Mouse (Mus musculus): ENCODE results near the gene Cdk5rap2. TPM values are rescaled to one million over a fixed set of nuclear protein-coding genes. Genes with fewer than 3 reads are reported as not detected.

The Cdk5rap2 gene
- polyA plus RNA-seq, 1 experiment from 2014 or later, result 14.8 TPM

DNA sequence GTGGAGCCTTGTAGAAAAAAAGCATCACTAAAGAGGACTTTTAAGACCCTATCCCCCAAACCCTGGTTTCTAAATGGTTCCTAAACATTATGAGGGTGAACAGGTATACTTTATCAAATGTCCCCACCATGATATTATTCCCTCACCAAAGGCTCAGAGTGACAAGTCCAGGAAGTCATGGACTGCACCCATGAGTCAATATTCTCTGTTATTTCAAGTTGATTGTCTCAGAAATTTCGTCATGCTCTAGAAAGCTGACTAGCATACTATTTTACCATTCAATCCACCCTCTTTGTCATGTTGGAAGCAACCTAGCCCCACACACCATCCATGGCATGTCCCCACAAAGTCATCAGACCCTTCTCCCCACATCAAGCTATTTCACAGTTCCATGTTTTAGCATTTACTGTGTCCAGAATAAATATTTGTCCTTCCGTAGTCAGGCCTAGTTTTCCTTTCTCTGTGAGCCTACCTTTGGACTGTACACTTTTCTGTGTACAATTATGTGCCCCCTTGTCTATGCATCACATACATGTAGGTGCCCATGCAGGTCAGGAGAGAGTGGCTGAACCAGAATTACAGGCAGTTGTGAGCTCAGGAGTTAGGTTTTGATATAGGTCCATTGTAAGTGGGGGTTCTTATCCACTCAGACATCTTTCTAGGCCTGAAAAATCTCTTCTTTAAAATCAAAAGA, 142.9 kb downstream of the Cdk5rap2 start:
- Histone ChIP-seq H3K27ac (ENCODE audit: low read depth, low read length) (no peak overlapping the region), H3K4me2 (no peak overlapping the region), H3K9ac (ENCODE audit: low read depth, low read length) (no peak overlapping the region), H3K27me3 (ENCODE audit: control insufficient read depth, insufficient read depth, low read length) (no peaks in the 10 kb centered on the region), H3K36me3 (ENCODE audit: control insufficient read depth, insufficient read depth, low read length) (peaks cover 5% of the 10 kb centered on the region; the same call in 1 of the 2 replicates), H3K9me3 (replicated peaks; ENCODE audit: control insufficient read depth, low read length) (no peaks in the 10 kb centered on the region), H3K4me3 (ENCODE audit: low read depth, low read length) (no peak overlapping the region), H3K4me1 (ENCODE audit: control insufficient read depth, insufficient read depth, low read length) (no peaks in the 10 kb centered on the region)
- 75% methylated on average over 2 of the region's 2 CpGs for WGBS (ENCODE audit: insufficient replicate concordance)
- no peak for ATAC-seq (replicated peaks; ENCODE audit: insufficient number of reproducible peaks, low FRiP score, low TSS enrichment)

DNA sequence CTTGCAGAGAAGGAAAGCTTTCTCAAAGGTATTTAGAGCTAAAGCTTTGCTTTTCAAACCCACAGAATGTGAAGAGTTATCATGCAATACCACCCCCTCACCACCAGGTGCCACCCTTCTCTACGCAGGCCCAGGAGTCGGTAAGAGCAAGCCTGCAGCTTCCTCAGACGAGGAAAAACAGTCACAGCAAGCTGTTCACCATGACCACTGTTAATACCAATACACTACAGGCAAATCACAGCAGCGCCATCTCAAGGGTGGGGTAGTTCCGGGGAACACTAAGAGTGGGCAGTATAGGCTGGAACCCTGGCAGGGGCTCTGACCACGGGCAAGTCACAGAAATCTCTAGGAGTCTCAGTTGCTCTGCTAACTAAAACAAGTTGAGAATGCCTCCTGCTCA, 145.0 kb downstream of the Cdk5rap2 start:
- H3K36me3 ChIP-seq (ENCODE audit: control insufficient read depth, insufficient read depth, low read length), result peaks cover 5% of the 10 kb centered on the region
- peaks cover 5% of the 10 kb centered on the region for H3K4me1 ChIP-seq (ENCODE audit: control insufficient read depth, insufficient read depth, low read length)
- no peak for ATAC-seq (replicated peaks; ENCODE audit: insufficient number of reproducible peaks, low FRiP score, low TSS enrichment)
- H3K9me3 ChIP-seq (replicated peaks; ENCODE audit: control insufficient read depth, low read length), result no peaks in the 10 kb centered on the region
- no peak overlapping the region for H3K4me3 ChIP-seq (ENCODE audit: low read depth, low read length)
- no peak overlapping the region for H3K9ac ChIP-seq (ENCODE audit: low read depth, low read length)
- WGBS (ENCODE audit: insufficient replicate concordance), result 66% methylated on average over 6 of the region's 6 CpGs
- no peaks in the 10 kb centered on the region for H3K27me3 ChIP-seq (ENCODE audit: control insufficient read depth, insufficient read depth, low read length)
- H3K4me2 ChIP-seq, result no peak overlapping the region
- no peak overlapping the region for H3K27ac ChIP-seq (ENCODE audit: low read depth, low read length)

DNA sequence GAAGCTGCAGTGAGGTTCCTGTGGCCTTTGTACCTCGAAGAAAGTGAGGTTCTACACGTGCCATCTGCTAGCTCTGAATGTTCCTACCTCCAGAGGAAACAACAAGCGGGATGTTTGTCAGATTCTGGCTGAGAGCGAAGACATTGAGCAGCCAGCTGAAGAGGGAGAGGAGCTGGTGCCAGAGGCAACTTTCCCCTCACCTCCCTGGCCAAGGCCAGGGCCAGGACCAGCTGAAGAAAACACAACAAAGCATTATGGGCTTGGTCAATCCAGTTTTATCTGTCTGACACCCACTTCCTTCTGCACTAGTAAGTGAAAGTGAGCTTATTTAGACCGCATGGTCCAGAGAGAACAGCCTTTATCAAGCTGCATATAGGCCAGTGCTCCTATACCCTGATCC, 147.4 kb downstream of the Cdk5rap2 start:
- no peaks in the 10 kb centered on the region for H3K9me3 ChIP-seq (replicated peaks; ENCODE audit: control insufficient read depth, low read length)
- H3K27ac ChIP-seq (ENCODE audit: low read depth, low read length), result no peak overlapping the region
- H3K4me1 ChIP-seq (ENCODE audit: control insufficient read depth, insufficient read depth, low read length), result peaks cover 5% of the 10 kb centered on the region
- peaks cover 5% of the 10 kb centered on the region for H3K36me3 ChIP-seq (ENCODE audit: control insufficient read depth, insufficient read depth, low read length)
- 81% methylated on average over 5 of the region's 5 CpGs for WGBS (ENCODE audit: insufficient replicate concordance)
- H3K9ac ChIP-seq (ENCODE audit: low read depth, low read length), result no peak overlapping the region
- ATAC-seq (replicated peaks; ENCODE audit: insufficient number of reproducible peaks, low FRiP score, low TSS enrichment), result no peak
- no peaks in the 10 kb centered on the region for H3K27me3 ChIP-seq (ENCODE audit: control insufficient read depth, insufficient read depth, low read length)
- no peak overlapping the region for H3K4me3 ChIP-seq (ENCODE audit: low read depth, low read length)
- no peak overlapping the region for H3K4me2 ChIP-seq

DNA sequence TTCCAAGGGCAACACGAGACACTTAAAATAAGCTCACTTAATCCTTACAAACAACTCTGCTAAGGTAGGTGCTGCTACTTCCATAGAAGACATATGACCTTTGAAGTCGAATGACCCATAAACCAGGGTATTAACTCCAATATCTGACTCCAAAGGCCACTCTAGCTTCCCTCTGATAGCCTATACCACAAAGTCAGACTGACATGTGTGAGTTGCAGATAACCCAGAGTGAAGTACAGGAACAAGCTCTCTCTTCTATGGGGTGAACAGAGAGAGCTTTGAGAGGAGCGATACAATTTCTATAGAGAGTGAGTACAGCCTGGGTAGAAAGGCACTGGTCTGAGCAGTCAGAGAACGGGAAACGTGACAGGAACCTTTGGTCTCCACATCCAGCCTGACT, 148.9 kb downstream of the Cdk5rap2 start:
- H3K9me3 ChIP-seq (replicated peaks; ENCODE audit: control insufficient read depth, low read length), result no peaks in the 10 kb centered on the region
- no peak overlapping the region for H3K4me3 ChIP-seq (ENCODE audit: low read depth, low read length)
- peaks cover 5% of the 10 kb centered on the region for H3K4me1 ChIP-seq (ENCODE audit: control insufficient read depth, insufficient read depth, low read length)
- no peaks in the 10 kb centered on the region for H3K27me3 ChIP-seq (ENCODE audit: control insufficient read depth, insufficient read depth, low read length)
- WGBS (ENCODE audit: insufficient replicate concordance), result 72% methylated on average over 5 of the region's 5 CpGs
- no peak overlapping the region for H3K4me2 ChIP-seq
- peaks cover 5% of the 10 kb centered on the region for H3K36me3 ChIP-seq (ENCODE audit: control insufficient read depth, insufficient read depth, low read length)
- ATAC-seq (replicated peaks; ENCODE audit: insufficient number of reproducible peaks, low FRiP score, low TSS enrichment), result 0 out of 2 replicates have a peak, but pooled peaks have one; percentile 35
- no peak overlapping the region for H3K27ac ChIP-seq (ENCODE audit: low read depth, low read length)
- H3K9ac ChIP-seq (ENCODE audit: low read depth, low read length), result no peak overlapping the region

DNA sequence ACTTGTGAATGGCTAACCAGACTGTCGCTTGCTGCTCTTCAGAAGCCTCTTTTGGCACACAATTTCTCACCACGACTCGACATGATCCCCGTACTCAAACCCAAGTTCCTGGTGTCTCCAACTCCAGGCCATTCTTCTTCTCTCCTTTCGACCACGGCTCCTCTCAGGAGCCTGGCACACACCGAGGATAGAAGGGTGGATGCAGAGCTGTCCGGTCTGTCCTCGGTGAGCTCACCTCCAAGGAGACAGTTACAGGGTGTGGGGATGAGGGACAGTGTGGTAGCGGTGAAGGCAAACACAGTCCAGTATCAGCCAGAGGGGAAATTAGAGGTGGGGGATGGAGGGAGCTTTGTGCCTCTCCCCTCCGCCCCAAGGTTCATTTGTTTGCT, 149.8 kb downstream of the Cdk5rap2 start:
- peaks cover 3% of the 10 kb centered on the region; the same call in 1 of the 2 replicates for H3K36me3 ChIP-seq (ENCODE audit: control insufficient read depth, insufficient read depth, low read length)
- H3K27me3 ChIP-seq (ENCODE audit: control insufficient read depth, insufficient read depth, low read length), result no peaks in the 10 kb centered on the region
- ATAC-seq (replicated peaks; ENCODE audit: insufficient number of reproducible peaks, low FRiP score, low TSS enrichment), result no peak

DNA sequence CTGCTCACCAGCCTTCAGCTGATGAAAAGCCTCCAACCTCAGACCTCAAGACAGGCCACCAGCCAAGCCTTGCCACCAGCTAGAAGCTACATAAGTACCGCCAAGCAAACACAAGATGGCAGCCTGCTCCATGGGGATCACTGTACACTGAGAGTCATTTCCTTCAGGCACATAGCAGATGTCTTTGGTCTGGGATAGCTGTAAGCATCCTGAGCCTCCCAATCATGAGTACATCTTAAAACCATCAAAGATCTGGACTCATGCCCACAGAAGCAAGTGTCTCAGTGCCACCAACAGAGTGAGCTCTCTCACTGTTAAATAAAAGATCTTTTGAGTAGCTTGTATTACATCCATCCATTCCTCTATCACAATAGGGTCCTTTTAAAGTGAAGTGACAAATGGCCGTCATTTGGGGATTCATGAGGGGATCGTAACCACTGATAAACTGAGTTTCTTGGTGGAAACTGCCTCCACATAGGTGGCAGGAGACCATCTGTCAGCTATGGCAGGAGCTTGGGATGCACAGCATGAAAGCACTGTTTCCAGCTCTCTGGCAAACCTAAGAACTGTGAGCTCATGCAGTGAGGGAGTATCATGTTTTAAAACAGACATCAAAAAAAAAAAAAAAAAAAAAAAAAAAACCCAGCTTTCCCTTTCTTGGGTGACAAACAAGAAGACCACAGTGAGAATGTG, 150.4 kb downstream of the Cdk5rap2 start:
- no peak overlapping the region for H3K4me3 ChIP-seq (ENCODE audit: low read depth, low read length)
- H3K27ac ChIP-seq (ENCODE audit: low read depth, low read length), result no peak overlapping the region
- H3K4me1 ChIP-seq (ENCODE audit: control insufficient read depth, insufficient read depth, low read length), result peaks cover 5% of the 10 kb centered on the region
- no peak overlapping the region for H3K4me2 ChIP-seq
- ATAC-seq (replicated peaks; ENCODE audit: insufficient number of reproducible peaks, low FRiP score, low TSS enrichment), result no peak
- 82% methylated on average over 3 of the region's 3 CpGs for WGBS (ENCODE audit: insufficient replicate concordance)
- H3K9me3 ChIP-seq (replicated peaks; ENCODE audit: control insufficient read depth, low read length), result no peaks in the 10 kb centered on the region
- no peaks in the 10 kb centered on the region for H3K27me3 ChIP-seq (ENCODE audit: control insufficient read depth, insufficient read depth, low read length)
- no peak overlapping the region for H3K9ac ChIP-seq (ENCODE audit: low read depth, low read length)
- H3K36me3 ChIP-seq (ENCODE audit: control insufficient read depth, insufficient read depth, low read length), result peaks cover 3% of the 10 kb centered on the region; the same call in 1 of the 2 replicates

More for the DNA sequence above, 149.8 kb downstream of the Cdk5rap2 start:
- no peak overlapping the region for H3K4me3 ChIP-seq (ENCODE audit: low read depth, low read length)
- no peaks in the 10 kb centered on the region for H3K9me3 ChIP-seq (replicated peaks; ENCODE audit: control insufficient read depth, low read length)
- H3K4me1 ChIP-seq (ENCODE audit: control insufficient read depth, insufficient read depth, low read length), result peaks cover 5% of the 10 kb centered on the region
- H3K9ac ChIP-seq (ENCODE audit: low read depth, low read length), result no peak overlapping the region
- H3K4me2 ChIP-seq, result no peak overlapping the region
- 73% methylated on average over 11 of the region's 11 CpGs for WGBS (ENCODE audit: insufficient replicate concordance)
- no peak overlapping the region for H3K27ac ChIP-seq (ENCODE audit: low read depth, low read length)

DNA sequence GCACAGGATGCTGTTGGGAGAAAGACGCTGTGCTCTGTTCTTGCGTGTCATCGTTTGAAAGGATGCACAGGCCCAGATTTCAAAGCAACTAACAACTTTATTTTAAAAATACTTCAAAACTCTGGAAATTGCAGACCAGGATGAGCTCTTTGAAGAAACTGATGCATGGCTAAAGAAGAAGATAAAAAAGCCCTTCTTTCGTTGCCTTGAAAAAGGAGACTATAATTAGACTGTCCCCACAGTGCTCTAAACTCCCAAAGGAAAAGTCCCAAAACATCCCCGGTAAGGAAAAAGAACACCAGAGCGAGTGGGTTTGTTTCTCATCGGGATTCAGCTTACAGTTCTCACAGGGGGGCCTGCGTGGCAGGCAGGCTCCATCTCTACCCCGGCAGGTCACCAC, 151.4 kb downstream of the Cdk5rap2 start:
- Histone ChIP-seq H3K27ac (ENCODE audit: low read depth, low read length) (no peak overlapping the region), H3K9me3 (replicated peaks; ENCODE audit: control insufficient read depth, low read length) (no peaks in the 10 kb centered on the region), H3K27me3 (ENCODE audit: control insufficient read depth, insufficient read depth, low read length) (no peaks in the 10 kb centered on the region), H3K4me1 (ENCODE audit: control insufficient read depth, insufficient read depth, low read length) (peaks cover 5% of the 10 kb centered on the region), H3K9ac (ENCODE audit: low read depth, low read length) (no peak overlapping the region), H3K4me2 (no peak overlapping the region), H3K36me3 (ENCODE audit: control insufficient read depth, insufficient read depth, low read length) (peaks cover 3% of the 10 kb centered on the region; the same call in 1 of the 2 replicates), H3K4me3 (ENCODE audit: low read depth, low read length) (no peak overlapping the region)
- 61% methylated on average over 9 of the region's 9 CpGs for WGBS (ENCODE audit: insufficient replicate concordance)
- ATAC-seq (replicated peaks; ENCODE audit: insufficient number of reproducible peaks, low FRiP score, low TSS enrichment), result no peak

DNA sequence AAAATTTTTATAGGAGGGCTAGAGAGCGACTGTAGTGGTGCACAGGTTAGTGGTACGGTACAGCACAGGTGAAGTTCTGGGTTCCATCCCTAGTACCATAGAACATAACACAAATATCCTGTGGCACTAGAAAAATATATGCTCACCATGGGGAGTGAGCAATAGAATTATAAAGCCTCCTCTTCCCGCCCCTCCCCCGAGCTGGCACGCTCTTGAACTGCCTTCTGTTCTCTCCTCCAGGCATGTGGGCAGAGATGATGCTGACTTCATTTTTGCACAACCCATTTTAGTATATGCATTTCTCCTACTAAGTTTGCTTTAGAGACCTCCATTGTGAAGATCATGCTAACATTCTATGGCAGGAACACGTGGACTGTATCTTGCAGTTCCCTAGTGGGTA, 152.0 kb downstream of the Cdk5rap2 start:
- Histone ChIP-seq H3K4me3 (ENCODE audit: low read depth, low read length) (no peak overlapping the region), H3K36me3 (ENCODE audit: control insufficient read depth, insufficient read depth, low read length) (peaks cover 3% of the 10 kb centered on the region; the same call in 1 of the 2 replicates), H3K9ac (ENCODE audit: low read depth, low read length) (no peak overlapping the region), H3K27me3 (ENCODE audit: control insufficient read depth, insufficient read depth, low read length) (no peaks in the 10 kb centered on the region), H3K4me2 (no peak overlapping the region), H3K4me1 (ENCODE audit: control insufficient read depth, insufficient read depth, low read length) (peaks cover 5% of the 10 kb centered on the region), H3K9me3 (replicated peaks; ENCODE audit: control insufficient read depth, low read length) (no peaks in the 10 kb centered on the region), H3K27ac (ENCODE audit: low read depth, low read length) (no peak overlapping the region)
- 82% methylated on average over 6 of the region's 6 CpGs for WGBS (ENCODE audit: insufficient replicate concordance)
- ATAC-seq (replicated peaks; ENCODE audit: insufficient number of reproducible peaks, low FRiP score, low TSS enrichment), result no peak
